Mouse (Mus musculus): ENCODE measurements around the gene Ubald2. TPM values are rescaled to one million over a fixed set of nuclear protein-coding genes. Genes with fewer than 3 reads are reported as not detected.
"Not testable (repeated sequence)": the region's sequence is repeated elsewhere in the genome, so short reads cannot be mapped to it uniquely, and the experiment has no call there.

Gene Ubald2
- polyA plus RNA-seq, 1 experiment, result 76.4 TPM

DNA sequence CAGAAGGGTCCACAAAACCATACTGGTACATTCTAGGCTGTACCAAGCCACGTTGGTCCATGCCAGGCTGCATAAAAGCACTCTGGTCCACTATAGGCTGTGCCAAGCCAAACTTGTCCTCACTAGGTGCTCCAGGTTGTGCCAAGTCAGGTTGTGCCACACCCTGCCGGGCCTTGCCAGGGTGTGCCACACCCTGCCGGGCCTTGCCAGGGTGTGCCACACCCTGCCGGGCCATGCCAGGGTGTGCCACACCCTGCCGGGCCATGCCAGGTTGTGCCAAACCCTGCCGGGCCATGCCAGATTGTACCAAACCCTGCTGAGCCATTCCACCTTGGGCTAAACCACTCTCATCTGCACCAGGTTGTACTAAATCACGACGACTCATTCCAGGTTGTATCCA is 22.3 kb downstream of the Ubald2 start:
- no peak for TF ChIP-seq POLR2A (IDR thresholded peaks at IDR 0.05; ENCODE audit: control insufficient read depth, low read depth, low read length)
- TF ChIP-seq CTCF (IDR thresholded peaks at IDR 0.05; ENCODE audit: control insufficient read depth, insufficient read depth, insufficient replicate concordance, low read depth, low read length), result no peak
- H3K4me1 ChIP-seq (ENCODE audit: control insufficient read depth, insufficient read depth, low read length), result no peaks in the 10 kb centered on the region; the same call in 1 of the 2 replicates
- H3K36me3 ChIP-seq (ENCODE audit: control insufficient read depth, insufficient read depth, low read length), result no peaks in the 10 kb centered on the region; the same call in 1 of the 2 replicates
- no peaks in the 10 kb centered on the region for H3K27me3 ChIP-seq (ENCODE audit: control insufficient read depth, insufficient read depth, low read length)
- H3K27ac ChIP-seq (ENCODE audit: control insufficient read depth, insufficient read depth, low read depth, low read length), result no peak overlapping the region
- H3K4me3 ChIP-seq (ENCODE audit: control insufficient read depth, low read depth, low read length), result peak overlapping the region; percentile 5; the same call in 1 of the 2 replicates

DNA sequence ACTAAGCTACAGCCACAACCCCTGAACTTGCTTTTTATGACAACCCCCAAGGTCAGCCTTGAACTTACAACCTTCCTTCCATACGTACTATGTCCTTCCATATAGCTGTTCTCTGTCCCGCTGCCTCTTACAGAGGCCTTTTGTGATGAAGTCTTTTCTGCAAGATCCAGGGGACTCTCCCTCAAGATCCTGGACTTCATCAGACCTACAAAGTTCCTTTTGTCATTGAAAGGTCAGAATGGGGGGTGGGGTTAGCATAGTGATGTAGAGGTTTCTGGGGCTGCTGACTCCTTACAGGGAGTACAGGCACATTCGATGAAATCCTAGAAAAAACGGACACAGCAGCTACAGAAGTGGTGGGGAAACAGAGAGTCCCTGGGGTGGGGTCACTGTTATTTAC is 25.9 kb downstream of the Ubald2 start:
- H3K27ac ChIP-seq (ENCODE audit: control insufficient read depth, insufficient read depth, low read depth, low read length), result peak overlapping the region; percentile 90
- TF ChIP-seq CTCF (IDR thresholded peaks at IDR 0.05; ENCODE audit: control insufficient read depth, insufficient read depth, insufficient replicate concordance, low read depth, low read length) (no peak), POLR2A (IDR thresholded peaks at IDR 0.05; ENCODE audit: control insufficient read depth, low read depth, low read length) (no peak)
- H3K36me3 ChIP-seq (ENCODE audit: control insufficient read depth, insufficient read depth, low read length), result no peaks in the 10 kb centered on the region; the same call in 1 of the 2 replicates
- H3K4me1 ChIP-seq (ENCODE audit: control insufficient read depth, insufficient read depth, low read length), result no peaks in the 10 kb centered on the region; the same call in 1 of the 2 replicates
- H3K27me3 ChIP-seq (ENCODE audit: control insufficient read depth, insufficient read depth, low read length), result no peaks in the 10 kb centered on the region
- peak overlapping the region; percentile 86 for H3K4me3 ChIP-seq (ENCODE audit: control insufficient read depth, low read depth, low read length)

DNA sequence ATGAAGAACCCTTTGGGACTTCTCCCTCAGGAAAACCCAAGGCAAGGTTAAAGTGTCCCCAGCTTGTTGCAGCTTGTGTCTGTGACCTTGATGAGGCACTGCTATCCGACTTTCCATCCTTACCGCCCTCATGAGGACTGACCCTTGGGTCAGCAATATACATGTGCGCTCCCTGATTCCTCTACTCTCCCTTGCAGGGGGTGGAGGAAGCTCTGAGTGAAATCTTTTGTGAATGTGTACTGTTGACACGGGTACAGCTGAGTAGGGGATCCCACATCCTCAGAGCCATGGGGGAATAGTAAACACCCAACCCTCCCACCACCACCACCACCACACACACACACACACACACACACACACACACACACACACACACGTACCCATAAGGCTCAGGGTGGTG is 29.4 kb downstream of the Ubald2 start:
- Histone ChIP-seq H3K36me3 (ENCODE audit: control insufficient read depth, insufficient read depth, low read length) (no peaks in the 10 kb centered on the region), H3K4me1 (ENCODE audit: control insufficient read depth, insufficient read depth, low read length) (no peaks in the 10 kb centered on the region; the same call in 1 of the 2 replicates), H3K27me3 (ENCODE audit: control insufficient read depth, insufficient read depth, low read length) (no peaks in the 10 kb centered on the region), H3K27ac (ENCODE audit: control insufficient read depth, insufficient read depth, low read depth, low read length) (no peak overlapping the region), H3K4me3 (ENCODE audit: control insufficient read depth, low read depth, low read length) (peak overlapping the region; percentile 86)
- TF ChIP-seq POLR2A (IDR thresholded peaks at IDR 0.05; ENCODE audit: control insufficient read depth, low read depth, low read length) (no peak), CTCF (IDR thresholded peaks at IDR 0.05; ENCODE audit: control insufficient read depth, insufficient read depth, insufficient replicate concordance, low read depth, low read length) (no peak)

DNA sequence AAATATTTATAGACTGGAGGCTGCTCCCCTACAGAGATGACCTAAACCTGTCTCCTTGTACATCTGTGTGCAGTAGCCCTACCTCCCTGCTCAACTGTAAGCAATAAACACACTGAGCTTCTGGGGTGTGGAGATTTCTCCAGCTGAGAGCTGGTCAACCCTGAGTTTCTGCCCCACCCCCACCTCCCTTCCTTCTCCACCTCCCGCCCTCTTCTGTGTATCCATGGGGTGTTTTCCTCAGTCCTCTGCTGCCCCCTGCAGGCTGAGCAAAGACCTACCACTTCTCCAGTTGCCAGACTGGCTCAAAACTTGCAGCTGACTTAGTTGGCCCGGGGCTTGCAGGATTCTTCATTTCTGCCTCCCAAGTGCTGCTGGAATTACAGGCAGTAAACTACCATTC is 29.9 kb downstream of the Ubald2 start:
- no peaks in the 10 kb centered on the region; the same call in 1 of the 2 replicates for H3K4me1 ChIP-seq (ENCODE audit: control insufficient read depth, insufficient read depth, low read length)
- TF ChIP-seq CTCF (IDR thresholded peaks at IDR 0.05; ENCODE audit: control insufficient read depth, insufficient read depth, insufficient replicate concordance, low read depth, low read length) (peak; percentile 79; the same call in 1 of the 2 replicates), POLR2A (IDR thresholded peaks at IDR 0.05; ENCODE audit: control insufficient read depth, low read depth, low read length) (no peak)
- H3K4me3 ChIP-seq (ENCODE audit: control insufficient read depth, low read depth, low read length), result peak overlapping the region; percentile 86
- no peaks in the 10 kb centered on the region for H3K27me3 ChIP-seq (ENCODE audit: control insufficient read depth, insufficient read depth, low read length)
- H3K36me3 ChIP-seq (ENCODE audit: control insufficient read depth, insufficient read depth, low read length), result no peaks in the 10 kb centered on the region
- H3K27ac ChIP-seq (ENCODE audit: control insufficient read depth, insufficient read depth, low read depth, low read length), result no peak overlapping the region

DNA sequence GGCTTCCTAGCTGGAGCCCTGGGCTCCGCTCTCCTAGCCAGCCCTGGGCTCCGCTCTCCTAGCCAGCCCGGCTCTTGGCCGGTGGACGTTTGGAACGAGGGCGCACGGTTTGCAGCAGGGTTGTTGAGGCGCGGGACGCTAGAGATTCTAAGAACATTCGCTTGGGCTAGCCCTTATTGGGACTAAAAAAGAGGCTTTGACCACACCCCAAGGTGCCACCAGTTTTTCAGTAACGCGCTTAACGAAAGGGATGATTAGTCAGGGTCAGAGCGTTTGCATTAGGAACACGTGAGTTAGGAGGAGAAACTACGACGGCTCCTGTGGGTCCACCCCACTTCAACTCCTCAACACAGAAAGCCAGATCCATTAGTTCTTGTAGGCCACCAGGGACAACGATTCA is 32.2 kb downstream of the Ubald2 start, which contains the start of gene Qrich2:
Gene Qrich2 (minus strand): TSS at position 101 of the 400 bp plus-strand sequence.
- H3K4me3 ChIP-seq (ENCODE audit: control insufficient read depth, low read depth, low read length), result peak within 1 kb of the TSS; percentile 86
- TF ChIP-seq CTCF (IDR thresholded peaks at IDR 0.05; ENCODE audit: control insufficient read depth, insufficient read depth, insufficient replicate concordance, low read depth, low read length), result no peak
- peak; percentile 88 for TF ChIP-seq POLR2A (IDR thresholded peaks at IDR 0.05; ENCODE audit: control insufficient read depth, low read depth, low read length)

DNA sequence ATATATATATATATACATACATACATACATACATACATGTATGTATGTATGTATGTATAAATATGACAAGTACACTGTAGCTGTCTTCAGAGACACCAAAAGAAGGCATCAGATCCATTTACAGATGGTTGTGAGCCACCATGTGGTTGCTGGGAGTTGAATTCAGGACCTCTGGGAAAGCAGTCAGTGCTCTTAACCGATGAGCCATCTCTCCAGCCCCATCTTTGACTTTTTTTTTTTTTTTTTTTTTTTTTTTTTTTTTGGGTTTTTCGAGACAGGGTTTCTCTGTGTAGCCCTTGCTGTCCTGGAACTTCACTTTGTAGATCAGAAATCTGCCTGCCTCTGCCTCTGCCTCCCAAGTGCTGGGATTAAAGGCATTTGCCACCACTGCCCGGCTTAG is 34.4 kb downstream of the Ubald2 start:
- not testable (repeated sequence) for H3K4me1 ChIP-seq (ENCODE audit: control insufficient read depth, insufficient read depth, low read length); H3K4me3 ChIP-seq (ENCODE audit: control insufficient read depth, low read depth, low read length); H3K27me3 ChIP-seq (ENCODE audit: control insufficient read depth, insufficient read depth, low read length); H3K27ac ChIP-seq (ENCODE audit: control insufficient read depth, insufficient read depth, low read depth, low read length); H3K36me3 ChIP-seq (ENCODE audit: control insufficient read depth, insufficient read depth, low read length)

More for the DNA sequence above, 32.2 kb downstream of the Ubald2 start, which contains the start of gene Qrich2:
- no peaks in the 10 kb centered on the region for H3K27me3 ChIP-seq (ENCODE audit: control insufficient read depth, insufficient read depth, low read length)
- H3K27ac ChIP-seq (ENCODE audit: control insufficient read depth, insufficient read depth, low read depth, low read length), result peak within 1 kb of the TSS; percentile 86
- no peaks in the 10 kb centered on the region; the same call in 1 of the 2 replicates for H3K36me3 ChIP-seq (ENCODE audit: control insufficient read depth, insufficient read depth, low read length)
- peaks cover 2% of the 10 kb centered on the region for H3K4me1 ChIP-seq (ENCODE audit: control insufficient read depth, insufficient read depth, low read length)

DNA sequence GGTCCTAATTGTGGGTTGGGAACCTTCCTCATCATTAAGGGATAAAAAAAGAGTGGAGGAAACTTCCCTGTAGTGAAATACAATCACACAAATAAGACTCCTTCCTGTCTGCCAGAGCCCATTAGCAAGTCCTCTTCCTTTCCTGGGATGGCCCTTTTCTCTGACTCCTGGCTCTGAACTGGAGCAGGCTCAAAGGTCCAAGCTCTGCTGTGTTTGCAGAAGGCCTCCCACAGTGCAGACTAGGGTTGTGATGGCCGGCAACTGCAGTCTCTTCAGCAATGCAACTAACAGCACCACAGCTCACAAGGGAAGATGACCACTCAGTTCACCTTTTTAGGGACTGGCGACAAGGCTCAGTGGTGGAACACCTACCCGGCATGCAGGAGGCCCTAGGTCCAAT is 36.4 kb downstream of the Ubald2 start:
- Histone ChIP-seq H3K27me3 (ENCODE audit: control insufficient read depth, insufficient read depth, low read length) (no peaks in the 10 kb centered on the region), H3K36me3 (ENCODE audit: control insufficient read depth, insufficient read depth, low read length) (peaks cover 1% of the 10 kb centered on the region), H3K27ac (ENCODE audit: control insufficient read depth, insufficient read depth, low read depth, low read length) (no peak overlapping the region), H3K4me3 (ENCODE audit: control insufficient read depth, low read depth, low read length) (no peak overlapping the region), H3K4me1 (ENCODE audit: control insufficient read depth, insufficient read depth, low read length) (peaks cover 2% of the 10 kb centered on the region)
- no peak for TF ChIP-seq CTCF (IDR thresholded peaks at IDR 0.05; ENCODE audit: control insufficient read depth, insufficient read depth, insufficient replicate concordance, low read depth, low read length)
- TF ChIP-seq POLR2A (IDR thresholded peaks at IDR 0.05; ENCODE audit: control insufficient read depth, low read depth, low read length), result no peak

DNA sequence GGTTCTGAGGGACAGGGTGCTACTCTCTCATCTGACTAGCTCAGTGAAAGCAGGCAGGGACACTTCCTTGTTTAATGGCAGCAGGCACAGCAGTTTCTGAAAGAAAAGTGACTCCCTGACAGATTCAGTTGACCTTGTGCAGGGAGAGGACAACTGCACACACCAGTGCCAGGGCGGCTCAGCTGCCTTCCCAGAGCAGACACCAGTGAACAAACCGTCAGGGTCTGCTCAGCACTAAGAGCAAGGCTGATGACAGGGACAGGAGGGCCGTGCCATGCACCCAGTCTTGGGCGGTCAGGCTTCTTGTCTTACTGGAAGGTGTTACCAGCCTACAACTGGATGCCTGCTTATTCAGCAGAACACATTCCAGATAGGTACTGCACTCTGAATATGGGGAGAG is 37.0 kb downstream of the Ubald2 start:
- peaks cover 1% of the 10 kb centered on the region for H3K36me3 ChIP-seq (ENCODE audit: control insufficient read depth, insufficient read depth, low read length)

More for the DNA sequence above, 37.0 kb downstream of the Ubald2 start:
- H3K4me1 ChIP-seq (ENCODE audit: control insufficient read depth, insufficient read depth, low read length), result peaks cover 2% of the 10 kb centered on the region
- no peak overlapping the region for H3K4me3 ChIP-seq (ENCODE audit: control insufficient read depth, low read depth, low read length)
- no peak for TF ChIP-seq POLR2A (IDR thresholded peaks at IDR 0.05; ENCODE audit: control insufficient read depth, low read depth, low read length)
- no peak for TF ChIP-seq CTCF (IDR thresholded peaks at IDR 0.05; ENCODE audit: control insufficient read depth, insufficient read depth, insufficient replicate concordance, low read depth, low read length)
- no peaks in the 10 kb centered on the region for H3K27me3 ChIP-seq (ENCODE audit: control insufficient read depth, insufficient read depth, low read length)
- no peak overlapping the region for H3K27ac ChIP-seq (ENCODE audit: control insufficient read depth, insufficient read depth, low read depth, low read length)
